Mouse (Mus musculus): ENCODE measurements around the gene Lrrc37a. TPM values are rescaled to one million over a fixed set of nuclear protein-coding genes. Genes with fewer than 3 reads are reported as not detected.

Lrrc37a gene
- total RNA-seq, 2 experiments from 2014 or later: not detected

Other genes with a start within 250 kb of the Lrrc37a start
- 1 to 10 TPM; 2.5 to 3.0 TPM for gene Map3k14, start 237.1 kb downstream of the Lrrc37a start, total RNA-seq (2021)
- gene Arhgap27, start 140.9 kb downstream of the Lrrc37a start, total RNA-seq (2021): 10 to 100 TPM; 15.3 to 20.3 TPM
- gene Plekhm1, start 91.9 kb downstream of the Lrrc37a start, total RNA-seq (2021): 10 to 100 TPM; 10.8 to 12.8 TPM
- gene Gm884, start 116.5 kb upstream of the Lrrc37a start, total RNA-seq (2021): not detected
- not detected for gene Lyzl6, start 134.3 kb upstream of the Lrrc37a start, total RNA-seq (2021)
- not detected for gene Rprml, start 145.0 kb upstream of the Lrrc37a start, total RNA-seq (2021)
- gene Gosr2, start 193.3 kb upstream of the Lrrc37a start, total RNA-seq (2021): 10 to 100 TPM; 31.1 to 32.8 TPM
- gene Wnt9b, start 245.2 kb upstream of the Lrrc37a start, total RNA-seq (2021): under 1 TPM; 0.77 to 0.79 TPM

All from heart, adult 18-20 months (tissue).